In genomic region chr13:93815128-93815527, GRCm38 (mm10) we compare ENCODE assay signal across 20 mouse cellular contexts. TPM values are rescaled to one million over a fixed set of nuclear protein-coding genes. Genes with fewer than 3 reads are reported as not detected.
A peak's percentile ranks its signal among the peaks of the same experiment; 100 is the strongest.
DNase-seq lines count a peak whose midpoint lies in the region; ATAC-seq and TF ChIP-seq lines count a peak whose summit lies in the region.
"Had no signal": no experiment of that assay in that cellular context is flagged by ENCODE, and none has a peak within 500 bp of the region (broad histone marks: within the 10 kb centered on the region; RNA-seq: fewer than 3 reads in every experiment).

No protein-coding gene starts in this region.

- peak; percentile 58 for ATAC-seq in monocyte, adult 5-6 weeks (replicated peaks; ENCODE audit: insufficient number of reproducible peaks, low FRiP score, low TSS enrichment, poor library complexity, severe bottlenecking)
- ATAC-seq: activated CD4-positive, CD25-positive, alpha-beta regulatory T cell, adult 4 months; Patski had no signal

- peak; percentile 76 for DNase-seq in heart, adult 11 months
- no peak for DNase-seq in heart, adult 8-10 months (ENCODE audit: low spot score)
- DNase-seq in thymus, postnatal 4 days = peak; percentile 24
- DNase-seq in thymus, adult 2 months = no peak
- DNase-seq in frontal cortex, postnatal 14 days (ENCODE audit: low spot score in 2 of 2) = no peak
- DNase-seq: adrenal gland, adult 2 months; adrenal gland, adult 8-10 months; adrenal gland, postnatal 10 days; adrenal gland, postnatal 14 days; adrenal gland, postnatal 25 days; adrenal gland, postnatal 36 days; B cell, adult 2 months; cerebellum, adult 11 months; cerebellum, adult 11-12 months; cerebellum, adult 18-20 months had no signal

- H3K4me3 ChIP-seq in thymus, adult 2 months (ENCODE audit: control insufficient read depth, insufficient read depth, low read length) = no peak overlapping the region

- H3K4me1 ChIP-seq in thymus, adult 2 months (replicated peaks; ENCODE audit: control insufficient read depth, insufficient read depth, low read length) = peaks cover 13% of the 10 kb centered on the region

- H3K27me3 ChIP-seq in thymus, adult 2 months (ENCODE audit: control insufficient read depth, insufficient read depth, low read length) = no peaks in the 10 kb centered on the region
- H3K27me3 ChIP-seq: CH12.LX, Patski had no signal

- no peak for TF ChIP-seq CTCF in thymus, adult 2 months (IDR thresholded peaks at IDR 0.05; ENCODE audit: borderline replicate concordance, control insufficient read depth, extremely low read depth, insufficient read depth, low read length, poor library complexity)

- TF ChIP-seq POLR2A in thymus, adult 2 months (IDR thresholded peaks at IDR 0.05; ENCODE audit: control insufficient read depth, extremely low read depth, insufficient read depth, low read length, poor library complexity) = no peak

- WGBS in thymus, adult 2 months = 87% methylated on average over 11 of the region's 11 CpGs

- no peaks in the 10 kb centered on the region for H3K36me3 ChIP-seq in thymus, adult 2 months (ENCODE audit: control insufficient read depth, insufficient read depth, low read length)
- H3K36me3 ChIP-seq: G1E had no signal

- H3K27ac ChIP-seq in thymus, adult 2 months (ENCODE audit: control insufficient read depth, insufficient read depth, low read length) = no peak overlapping the region

RNA-seq across cellular contexts. Expression of gene Arsb, which starts 43.7 kb away (rescaled TPM):
- total RNA-seq in heart, adult 8-10 months (2022) = 1 to 10 TPM; 4.6 to 5.7 (median 4.6) TPM
- polyA plus RNA-seq in thymus, adult 2 months (2012; rRNA removed) = 17.9 and 19.1 TPM in 2 replicates
- total RNA-seq in monocyte, adult 5-6 weeks (2017) = 20.5 to 65.1 TPM (median 21.5 TPM) in 3 replicates

Comparison
In these comparisons a context has a peak if more than half of its experiments do, and no peak if none do; other contexts are left out.
1. DNase-seq: peak in heart, adult 11 months (single experiment) and thymus, postnatal 4 days (single experiment); none in heart, adult 8-10 months (single experiment), thymus, adult 2 months (single experiment) and frontal cortex, postnatal 14 days (0 of 2).